Mouse (Mus musculus): ENCODE results near the gene Aldh3b1. TPM values are rescaled to one million over a fixed set of nuclear protein-coding genes. Genes with fewer than 3 reads are reported as not detected.
A peak's percentile ranks its signal among the peaks of the same experiment; 100 is the strongest.

The Aldh3b1 gene
- polyA plus RNA-seq, 1 experiment from 2014 or later, result 3.3 TPM

DNA sequence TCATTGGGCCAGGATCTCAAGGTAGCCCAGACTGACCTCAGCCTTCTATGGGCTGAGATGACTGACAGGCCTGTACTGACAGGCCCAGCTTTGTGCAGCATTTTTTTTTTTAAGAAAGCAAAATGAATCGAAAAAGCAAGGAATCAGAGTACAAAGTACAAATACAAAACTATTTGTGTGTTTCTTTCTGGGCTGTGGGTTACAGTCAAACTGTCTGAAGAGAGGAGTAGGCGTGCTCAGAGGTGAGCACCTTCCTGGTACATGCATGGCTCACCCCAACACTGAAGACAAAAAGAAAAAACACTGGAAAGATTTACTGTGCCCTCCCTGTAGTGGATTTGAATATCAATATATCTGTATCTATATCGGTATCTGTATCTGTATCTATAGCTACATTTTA lies 18.2 kb upstream of the Aldh3b1 start:
- DNase-seq (ENCODE audit: low spot score), result no peak
- ATAC-seq (ENCODE audit: low FRiP score), result no peak
- H3K4me1 ChIP-seq (replicated peaks; ENCODE audit: control insufficient read depth, insufficient read depth, low read length), result no peaks in the 10 kb centered on the region
- H3K4me3 ChIP-seq (replicated peaks; ENCODE audit: low read length), result no peak overlapping the region
- H3K4me2 ChIP-seq (replicated peaks), result no peak overlapping the region
- 83% methylated on average over 3 of the region's 3 CpGs for WGBS
- no peak overlapping the region for H3K9ac ChIP-seq
- H3K36me3 ChIP-seq (replicated peaks; ENCODE audit: control insufficient read depth, insufficient read depth), result no peaks in the 10 kb centered on the region
- H3K9me3 ChIP-seq (ENCODE audit: control insufficient read depth, low read length), result no peaks in the 10 kb centered on the region
- peaks cover 6% of the 10 kb centered on the region; the same call in 1 of the 2 replicates for H3K27me3 ChIP-seq (ENCODE audit: control insufficient read depth, insufficient read depth, low read length)
- H3K27ac ChIP-seq, result no peak overlapping the region

DNA sequence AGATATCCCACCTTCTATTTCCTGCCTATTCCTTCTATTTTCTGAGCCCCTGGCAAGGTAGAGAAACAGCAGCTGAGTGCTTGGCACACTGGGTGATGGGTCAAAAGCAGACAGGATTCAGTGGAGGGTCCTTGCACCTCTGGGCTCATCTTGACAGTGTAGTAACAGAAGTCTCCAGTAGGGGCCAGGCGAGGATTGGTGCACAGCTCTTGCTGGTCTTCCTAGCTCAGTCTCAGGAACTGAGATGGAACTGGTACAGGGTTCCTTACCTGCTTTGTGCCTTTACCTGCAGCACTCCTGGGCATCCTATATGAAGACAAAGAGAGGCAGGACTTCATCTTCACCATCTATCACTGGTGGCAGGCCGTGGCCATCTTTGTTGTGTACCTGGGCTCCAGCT lies 17.1 kb upstream of the Aldh3b1 start:
- H3K36me3 ChIP-seq (replicated peaks; ENCODE audit: control insufficient read depth, insufficient read depth), result no peaks in the 10 kb centered on the region
- ATAC-seq (ENCODE audit: low FRiP score), result peak; percentile 62; the same call in 1 of the 2 replicates

DNA sequence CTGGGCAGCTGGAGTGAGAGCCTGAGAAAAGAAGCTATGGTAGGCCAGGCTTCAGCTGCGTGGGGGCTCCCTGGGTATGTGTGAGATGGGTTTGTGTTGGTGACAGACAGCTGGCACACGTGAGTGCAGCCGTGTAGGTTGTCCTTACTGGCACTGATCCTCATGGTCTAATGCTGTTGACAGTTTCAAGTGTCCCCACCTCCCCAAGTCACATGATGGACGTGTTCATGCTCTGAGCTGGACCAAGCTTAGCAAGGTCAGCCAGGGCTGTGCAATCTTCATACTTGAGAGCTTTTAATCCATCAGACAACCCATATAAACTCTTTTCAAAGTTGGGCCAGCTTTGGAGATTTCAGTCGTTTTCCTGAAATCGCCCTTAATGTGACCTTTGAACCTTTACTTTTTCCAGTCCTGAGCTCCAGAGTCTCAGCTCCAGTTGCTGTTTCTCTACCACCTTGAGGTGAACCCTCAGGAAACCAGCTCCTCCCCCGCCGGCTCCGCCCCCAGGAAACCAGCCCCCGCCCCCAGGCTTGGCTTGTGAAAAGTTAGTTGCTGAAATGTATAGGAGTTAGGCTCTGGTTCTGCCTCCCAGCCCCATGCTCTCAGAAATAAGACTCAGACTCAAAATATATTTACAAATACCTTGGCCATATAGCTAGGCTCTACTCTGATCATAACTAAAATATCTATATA lies 16.4 kb upstream of the Aldh3b1 start:
- H3K27ac ChIP-seq, result no peak overlapping the region
- WGBS, result 33% methylated on average over 10 of the region's 10 CpGs

More for the DNA sequence above, 17.1 kb upstream of the Aldh3b1 start:
- 18% methylated on average over 2 of the region's 2 CpGs for WGBS
- Histone ChIP-seq H3K27ac (no peak overlapping the region), H3K27me3 (ENCODE audit: control insufficient read depth, insufficient read depth, low read length) (peaks cover 6% of the 10 kb centered on the region; the same call in 1 of the 2 replicates), H3K9ac (no peak overlapping the region), H3K4me2 (replicated peaks) (no peak overlapping the region), H3K4me1 (replicated peaks; ENCODE audit: control insufficient read depth, insufficient read depth, low read length) (no peaks in the 10 kb centered on the region), H3K4me3 (replicated peaks; ENCODE audit: low read length) (no peak overlapping the region), H3K9me3 (ENCODE audit: control insufficient read depth, low read length) (no peaks in the 10 kb centered on the region)
- peak; percentile 81 for DNase-seq (ENCODE audit: low spot score)

DNA sequence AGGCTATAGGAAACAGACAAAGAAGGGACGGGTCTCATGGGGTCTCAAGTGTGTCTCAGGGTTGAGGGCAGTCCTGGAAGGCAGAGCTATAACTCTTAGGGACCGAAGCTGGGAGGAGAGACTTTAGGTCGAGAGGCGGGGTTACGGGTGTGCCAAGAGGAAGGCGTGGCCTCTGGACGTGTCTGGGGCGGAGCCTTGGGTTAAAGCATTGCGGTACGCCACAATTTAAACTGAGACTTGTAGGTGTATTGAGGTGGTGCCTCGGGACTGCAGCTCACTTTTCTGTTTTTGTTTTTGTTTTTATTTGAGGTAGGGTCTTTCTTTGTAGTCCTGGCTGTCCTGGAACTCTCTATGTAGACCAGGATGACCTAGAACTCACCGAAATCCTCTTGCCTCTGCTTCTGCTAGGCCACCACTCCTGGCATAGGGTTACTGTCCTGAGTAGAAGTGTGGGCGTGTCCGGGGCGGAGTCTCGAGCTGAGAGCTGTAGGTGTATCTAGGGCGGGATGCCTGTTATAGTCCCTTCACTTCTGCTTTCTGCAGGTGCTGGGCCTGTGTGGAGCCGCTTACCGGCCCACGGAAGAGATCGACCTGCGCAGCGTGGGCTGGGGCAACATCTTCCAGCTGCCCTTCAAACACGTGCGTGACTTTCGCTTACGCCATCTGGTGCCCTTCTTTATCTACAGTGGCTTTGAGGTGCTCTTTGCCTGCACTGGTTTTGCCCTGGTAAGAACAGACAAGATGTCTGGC lies 13.6 kb upstream of the Aldh3b1 start:
- Histone ChIP-seq H3K36me3 (replicated peaks; ENCODE audit: control insufficient read depth, insufficient read depth) (no peaks in the 10 kb centered on the region), H3K4me2 (replicated peaks) (0 out of 2 replicates have a peak overlapping the region, but pooled peaks have one; percentile 10), H3K9me3 (ENCODE audit: control insufficient read depth, low read length) (no peaks in the 10 kb centered on the region), H3K9ac (no peak overlapping the region), H3K27ac (no peak overlapping the region), H3K27me3 (ENCODE audit: control insufficient read depth, insufficient read depth, low read length) (peaks cover 6% of the 10 kb centered on the region; the same call in 1 of the 2 replicates), H3K4me1 (replicated peaks; ENCODE audit: control insufficient read depth, insufficient read depth, low read length) (no peaks in the 10 kb centered on the region), H3K4me3 (replicated peaks; ENCODE audit: low read length) (no peak overlapping the region)
- DNase-seq (ENCODE audit: low spot score), result no peak
- ATAC-seq (ENCODE audit: low FRiP score), result no peak
- WGBS, result 23% methylated on average over 27 of the region's 27 CpGs

More for the DNA sequence above, 16.4 kb upstream of the Aldh3b1 start:
- DNase-seq (ENCODE audit: low spot score), result no peak
- Histone ChIP-seq H3K4me1 (replicated peaks; ENCODE audit: control insufficient read depth, insufficient read depth, low read length) (no peaks in the 10 kb centered on the region), H3K36me3 (replicated peaks; ENCODE audit: control insufficient read depth, insufficient read depth) (no peaks in the 10 kb centered on the region), H3K9ac (no peak overlapping the region), H3K27me3 (ENCODE audit: control insufficient read depth, insufficient read depth, low read length) (peaks cover 6% of the 10 kb centered on the region; the same call in 1 of the 2 replicates), H3K9me3 (ENCODE audit: control insufficient read depth, low read length) (no peaks in the 10 kb centered on the region), H3K4me3 (replicated peaks; ENCODE audit: low read length) (no peak overlapping the region), H3K4me2 (replicated peaks) (no peak overlapping the region)
- ATAC-seq (ENCODE audit: low FRiP score), result no peak

DNA sequence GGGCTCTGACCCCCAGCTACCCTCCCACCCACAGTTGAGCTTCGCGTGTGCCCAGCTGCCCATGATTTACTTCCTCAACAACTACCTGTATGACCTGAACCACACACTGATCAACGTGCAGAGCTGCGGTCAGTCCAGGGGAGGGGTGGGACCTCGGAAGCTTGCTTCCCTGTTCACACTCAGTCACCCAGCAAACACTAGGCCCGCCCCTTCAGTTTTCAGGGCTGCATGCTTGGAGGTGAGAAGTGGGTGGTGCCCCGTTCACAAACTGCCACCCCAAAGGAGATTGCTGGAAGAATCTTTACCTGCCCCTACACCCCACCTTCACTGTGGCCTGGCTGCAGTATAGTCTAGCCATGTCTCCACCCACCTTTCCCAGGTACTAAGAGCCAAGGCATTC lies 12.7 kb upstream of the Aldh3b1 start:
- ATAC-seq (ENCODE audit: low FRiP score) (no peak), DNase-seq (ENCODE audit: low spot score) (no peak)
- H3K4me1 ChIP-seq (replicated peaks; ENCODE audit: control insufficient read depth, insufficient read depth, low read length), result no peaks in the 10 kb centered on the region
- H3K4me2 ChIP-seq (replicated peaks), result no peak overlapping the region
- H3K9ac ChIP-seq, result no peak overlapping the region
- H3K36me3 ChIP-seq (replicated peaks; ENCODE audit: control insufficient read depth, insufficient read depth), result no peaks in the 10 kb centered on the region
- no peak overlapping the region for H3K27ac ChIP-seq
- WGBS, result 85% methylated on average over 7 of the region's 7 CpGs
- H3K27me3 ChIP-seq (ENCODE audit: control insufficient read depth, insufficient read depth, low read length), result peaks cover 6% of the 10 kb centered on the region; the same call in 1 of the 2 replicates
- H3K9me3 ChIP-seq (ENCODE audit: control insufficient read depth, low read length), result no peaks in the 10 kb centered on the region
- H3K4me3 ChIP-seq (replicated peaks; ENCODE audit: low read length), result no peak overlapping the region

DNA sequence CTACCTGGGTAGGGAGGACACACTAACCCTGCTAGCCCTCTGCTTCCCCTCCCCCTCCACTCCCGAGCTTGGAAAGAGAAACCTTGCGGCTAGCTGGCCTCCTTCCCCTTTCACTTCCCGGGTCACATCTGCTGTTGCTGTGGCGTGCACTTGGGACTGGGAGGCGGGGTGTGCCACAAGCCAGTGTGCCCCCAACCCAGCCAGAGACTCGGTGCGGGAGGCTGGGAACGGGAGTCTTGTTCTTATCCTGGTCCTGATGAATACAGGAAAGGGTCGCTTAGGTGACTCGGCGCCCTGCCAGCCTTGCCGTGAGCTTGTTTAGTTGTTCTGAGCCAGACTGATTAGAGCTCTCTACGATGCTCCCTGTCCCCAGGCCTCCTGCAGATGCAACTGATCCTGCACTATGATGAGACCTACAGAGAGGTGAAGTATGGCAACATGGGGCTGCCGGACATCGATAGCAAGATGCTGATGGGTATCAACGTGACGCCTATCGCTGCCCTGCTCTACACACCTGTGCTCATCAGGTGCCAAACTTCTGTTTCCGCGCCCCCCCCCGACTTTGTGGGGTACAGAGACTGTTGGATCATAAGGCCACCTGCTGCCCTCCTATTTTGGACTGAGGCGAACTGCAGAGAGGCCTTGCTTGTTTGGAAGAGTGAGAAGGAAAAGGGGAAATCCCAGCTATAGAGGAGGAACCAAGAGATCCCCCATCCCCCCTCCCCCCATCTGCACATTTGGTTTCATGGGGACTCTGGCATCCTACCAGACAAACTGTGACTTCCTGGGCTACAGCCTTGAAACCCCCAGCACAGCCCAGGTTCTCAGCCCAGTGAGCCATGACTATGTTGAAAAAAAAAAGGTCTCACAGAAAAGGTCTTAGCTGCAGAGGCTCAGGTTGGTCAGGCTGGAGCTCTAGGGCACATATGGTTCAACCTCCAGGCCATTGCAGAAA lies 6.6 kb upstream of the Aldh3b1 start:
- peaks cover 17% of the 10 kb centered on the region for H3K27me3 ChIP-seq (ENCODE audit: control insufficient read depth, insufficient read depth, low read length)
- no peaks in the 10 kb centered on the region for H3K36me3 ChIP-seq (replicated peaks; ENCODE audit: control insufficient read depth, insufficient read depth)
- peak overlapping the region; percentile 68 for H3K4me2 ChIP-seq (replicated peaks)
- H3K4me3 ChIP-seq (replicated peaks; ENCODE audit: low read length), result peak overlapping the region; percentile 34
- peak overlapping the region; percentile 46 for H3K9ac ChIP-seq
- DNase-seq (ENCODE audit: low spot score), result peak; percentile 30
- H3K9me3 ChIP-seq (ENCODE audit: control insufficient read depth, low read length), result no peaks in the 10 kb centered on the region
- H3K27ac ChIP-seq, result no peak overlapping the region
- H3K4me1 ChIP-seq (replicated peaks; ENCODE audit: control insufficient read depth, insufficient read depth, low read length), result peaks cover 8% of the 10 kb centered on the region
- WGBS, result 8% methylated on average over 22 of the region's 22 CpGs
- no peak for ATAC-seq (ENCODE audit: low FRiP score)

DNA sequence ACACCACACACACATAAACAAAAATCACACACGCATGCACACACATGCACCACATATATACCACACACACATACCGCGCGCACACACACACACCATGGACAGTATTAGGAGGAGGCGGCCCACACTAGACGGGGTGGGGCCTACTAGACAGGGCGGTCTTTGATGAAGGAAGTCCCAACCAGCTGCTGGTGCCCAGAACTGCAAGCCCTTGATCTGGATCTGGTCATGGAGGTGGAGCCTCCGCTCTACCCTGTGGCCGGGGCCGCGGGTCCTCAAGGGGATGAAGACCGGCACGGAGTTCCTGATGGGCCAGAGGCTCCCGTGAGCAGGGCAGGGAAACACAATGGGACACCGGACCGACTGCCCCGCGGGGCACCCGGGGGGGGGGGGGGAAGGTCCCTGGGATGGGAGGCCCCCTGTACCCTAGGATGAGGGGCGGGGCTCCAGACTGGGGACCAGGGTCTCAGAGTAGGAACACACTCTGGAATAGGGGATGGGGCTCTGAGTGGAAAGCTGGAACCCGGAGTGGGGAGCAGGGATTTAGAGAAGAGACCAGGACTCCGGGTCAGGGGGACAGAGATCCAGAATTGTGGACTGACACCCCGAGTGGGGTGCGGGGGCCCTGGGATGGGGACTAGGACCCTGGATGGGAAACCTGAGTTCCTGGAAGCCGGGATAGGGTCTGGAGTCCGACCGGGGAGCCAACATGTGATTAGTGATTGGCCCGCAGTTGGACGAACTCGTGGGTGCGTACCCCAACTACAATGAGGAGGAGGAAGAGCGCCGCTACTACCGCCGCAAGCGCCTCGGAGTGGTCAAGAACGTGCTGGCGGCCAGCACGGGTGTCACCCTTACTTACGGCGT lies 5.7 kb upstream of the Aldh3b1 start, which contains the start of gene Unc93b1:
TSS of gene Unc93b1 (plus strand) at position 155 of the 864 bp plus-strand sequence.
- WGBS, result 7% methylated on average over 41 of the region's 42 CpGs

DNA sequence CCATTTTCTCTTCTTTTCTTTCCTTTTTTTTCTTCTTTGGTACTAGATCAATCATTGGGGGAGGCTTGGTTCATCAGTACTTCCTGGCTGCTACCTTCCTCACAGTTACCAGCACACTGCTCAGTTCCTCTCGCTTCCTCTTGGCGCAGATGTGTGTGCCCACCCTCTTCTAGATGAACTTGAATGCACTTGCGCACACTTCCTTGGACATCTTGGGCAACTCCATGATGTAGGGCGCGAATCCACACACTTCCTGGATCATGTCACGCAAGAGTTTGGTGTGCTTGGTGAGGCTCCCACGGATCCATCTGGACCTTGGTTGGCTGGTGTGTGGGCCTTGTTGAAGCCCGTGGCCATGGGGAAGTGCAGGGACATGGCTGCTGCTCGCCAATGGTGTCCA lies 2.1 kb upstream of the Aldh3b1 start:
- no peaks in the 10 kb centered on the region for H3K9me3 ChIP-seq (ENCODE audit: control insufficient read depth, low read length)
- no peak overlapping the region for H3K4me2 ChIP-seq (replicated peaks)

More for the DNA sequence above, 5.7 kb upstream of the Aldh3b1 start, which contains the start of gene Unc93b1:
- H3K4me3 ChIP-seq (replicated peaks; ENCODE audit: low read length), result peak within 1 kb of the TSS; percentile 34
- no peaks in the 10 kb centered on the region for H3K9me3 ChIP-seq (ENCODE audit: control insufficient read depth, low read length)
- DNase-seq (ENCODE audit: low spot score) (no peak), ATAC-seq (ENCODE audit: low FRiP score) (peak; percentile 59; the same call in 1 of the 2 replicates)
- peaks cover 14% of the 10 kb centered on the region for H3K4me1 ChIP-seq (replicated peaks; ENCODE audit: control insufficient read depth, insufficient read depth, low read length)
- H3K27ac ChIP-seq, result no peak within 1 kb of the TSS
- H3K4me2 ChIP-seq (replicated peaks), result peak within 1 kb of the TSS; percentile 68
- H3K9ac ChIP-seq, result peak within 1 kb of the TSS; percentile 46
- H3K27me3 ChIP-seq (ENCODE audit: control insufficient read depth, insufficient read depth, low read length), result peaks cover 17% of the 10 kb centered on the region
- no peaks in the 10 kb centered on the region for H3K36me3 ChIP-seq (replicated peaks; ENCODE audit: control insufficient read depth, insufficient read depth)

More for the DNA sequence above, 2.1 kb upstream of the Aldh3b1 start:
- Histone ChIP-seq H3K27ac (no peak overlapping the region), H3K4me3 (replicated peaks; ENCODE audit: low read length) (no peak overlapping the region), H3K4me1 (replicated peaks; ENCODE audit: control insufficient read depth, insufficient read depth, low read length) (peaks cover 20% of the 10 kb centered on the region), H3K27me3 (ENCODE audit: control insufficient read depth, insufficient read depth, low read length) (peaks cover 17% of the 10 kb centered on the region), H3K9ac (no peak overlapping the region), H3K36me3 (replicated peaks; ENCODE audit: control insufficient read depth, insufficient read depth) (no peaks in the 10 kb centered on the region)
- no peak for DNase-seq (ENCODE audit: low spot score)
- WGBS, result 92% methylated on average over 9 of the region's 9 CpGs
- no peak for ATAC-seq (ENCODE audit: low FRiP score)

Data from hindbrain, embryonic 14.5 days (tissue).